Mouse (Mus musculus): Measurements from ENCODE around the gene Manbal. TPM values are rescaled to one million over a fixed set of nuclear protein-coding genes. Genes with fewer than 3 reads are reported as not detected.

Manbal gene
- polyA plus RNA-seq, 1 experiment from 2014 or later, result 60.9 TPM

DNA sequence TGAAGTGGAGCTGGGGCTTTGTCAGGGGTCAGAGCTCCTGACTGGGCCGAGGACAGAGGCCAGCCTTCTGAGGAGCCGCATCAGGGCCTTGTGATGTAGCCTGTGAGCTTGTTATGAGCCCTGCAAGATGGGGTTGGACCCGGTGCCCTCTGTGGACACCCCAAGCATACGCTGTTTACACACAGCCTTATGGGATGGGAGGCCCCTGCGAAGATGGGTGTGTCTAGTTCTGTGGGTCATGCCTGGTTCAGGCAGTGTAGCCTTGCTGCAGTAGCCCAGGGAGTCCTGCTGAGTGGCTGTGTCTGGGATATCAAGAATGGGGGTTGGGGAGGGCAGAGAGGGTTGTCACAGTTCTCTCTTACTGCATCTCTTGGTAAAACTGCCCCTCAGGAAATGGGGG lies 64.5 kb downstream of the Manbal start:
- peak; percentile 67 for ATAC-seq
- Histone ChIP-seq H3K27ac (ENCODE audit: low read depth, low read length) (peak overlapping the region; percentile 87), H3K4me1 (replicated peaks; ENCODE audit: control insufficient read depth, insufficient read depth, low read length) (peaks cover 51% of the 10 kb centered on the region), H3K9ac (ENCODE audit: low read depth, low read length) (no peak overlapping the region), H3K4me3 (ENCODE audit: low read depth, low read length) (no peak overlapping the region), H3K36me3 (ENCODE audit: control insufficient read depth, insufficient read depth) (peaks cover 32% of the 10 kb centered on the region), H3K27me3 (replicated peaks; ENCODE audit: control insufficient read depth, insufficient read depth, low read length) (no peaks in the 10 kb centered on the region), H3K9me3 (ENCODE audit: control insufficient read depth) (no peaks in the 10 kb centered on the region), H3K4me2 (replicated peaks; ENCODE audit: low read depth) (peak overlapping the region; percentile 24)
- WGBS, result 45% methylated on average over 5 of the region's 5 CpGs
- TF ChIP-seq CTCF (IDR thresholded peaks at IDR 0.05; ENCODE audit: low read depth), result no peak

DNA sequence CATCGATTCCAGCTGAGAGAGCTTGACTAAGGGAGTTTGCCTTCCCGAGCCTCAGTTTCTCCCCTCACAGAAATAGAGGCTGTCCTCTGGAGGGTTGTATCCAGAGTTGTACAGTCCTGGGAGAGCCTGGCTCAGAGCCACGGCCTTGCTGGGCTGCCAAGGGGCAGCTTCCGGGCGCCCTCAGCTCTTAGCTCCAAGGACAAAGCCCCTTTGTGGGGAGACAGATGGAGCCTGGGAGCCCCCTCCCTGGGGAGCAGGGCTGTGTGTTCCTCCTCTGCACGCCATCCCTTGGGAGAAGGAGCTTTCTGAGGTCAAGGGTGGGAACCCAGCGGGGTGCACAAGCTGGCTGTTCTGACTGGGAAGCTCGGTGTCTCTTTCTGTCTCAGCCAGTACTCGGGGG lies 65.1 kb downstream of the Manbal start:
- Histone ChIP-seq H3K9me3 (ENCODE audit: control insufficient read depth) (no peaks in the 10 kb centered on the region), H3K4me1 (replicated peaks; ENCODE audit: control insufficient read depth, insufficient read depth, low read length) (peaks cover 48% of the 10 kb centered on the region), H3K4me2 (replicated peaks; ENCODE audit: low read depth) (no peak overlapping the region), H3K27me3 (replicated peaks; ENCODE audit: control insufficient read depth, insufficient read depth, low read length) (no peaks in the 10 kb centered on the region), H3K36me3 (ENCODE audit: control insufficient read depth, insufficient read depth) (peaks cover 36% of the 10 kb centered on the region), H3K9ac (ENCODE audit: low read depth, low read length) (no peak overlapping the region), H3K27ac (ENCODE audit: low read depth, low read length) (peak overlapping the region; percentile 87), H3K4me3 (ENCODE audit: low read depth, low read length) (no peak overlapping the region)
- WGBS, result 80% methylated on average over 9 of the region's 9 CpGs
- TF ChIP-seq CTCF (IDR thresholded peaks at IDR 0.05; ENCODE audit: low read depth), result no peak
- ATAC-seq, result no peak

DNA sequence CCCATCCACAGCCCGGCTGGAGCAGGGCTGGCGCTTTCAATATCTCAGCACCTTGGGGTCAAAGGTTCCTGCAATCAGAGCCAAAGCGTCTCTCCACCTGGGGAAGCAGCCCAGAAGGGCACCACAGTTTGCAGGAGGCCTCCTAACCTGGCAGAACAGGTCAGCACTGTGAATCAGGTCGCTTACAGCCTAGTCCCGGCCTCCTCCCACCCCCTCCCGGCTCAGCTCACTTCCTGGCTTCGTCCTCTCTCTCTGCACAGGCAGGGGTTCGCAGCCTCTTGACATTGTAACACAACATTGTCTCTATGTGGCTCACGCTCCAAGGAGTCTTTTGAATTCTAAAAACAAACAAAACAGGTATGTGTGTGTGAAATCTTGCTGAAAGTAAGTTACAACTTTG lies 66.6 kb downstream of the Manbal start:
- H3K4me3 ChIP-seq (ENCODE audit: low read depth, low read length), result no peak overlapping the region
- H3K4me1 ChIP-seq (replicated peaks; ENCODE audit: control insufficient read depth, insufficient read depth, low read length), result peaks cover 41% of the 10 kb centered on the region
- 16% methylated on average over 9 of the region's 9 CpGs for WGBS
- H3K9ac ChIP-seq (ENCODE audit: low read depth, low read length), result peak overlapping the region; percentile 46; the same call in 1 of the 2 replicates
- no peak; the same call in 1 of the 2 replicates for TF ChIP-seq CTCF (IDR thresholded peaks at IDR 0.05; ENCODE audit: low read depth)
- H3K4me2 ChIP-seq (replicated peaks; ENCODE audit: low read depth), result peak overlapping the region; percentile 45; the same call in 1 of the 2 replicates
- peaks cover 42% of the 10 kb centered on the region for H3K36me3 ChIP-seq (ENCODE audit: control insufficient read depth, insufficient read depth)
- H3K27ac ChIP-seq (ENCODE audit: low read depth, low read length), result peak overlapping the region; percentile 87
- no peaks in the 10 kb centered on the region for H3K9me3 ChIP-seq (ENCODE audit: control insufficient read depth)
- no peaks in the 10 kb centered on the region for H3K27me3 ChIP-seq (replicated peaks; ENCODE audit: control insufficient read depth, insufficient read depth, low read length)
- ATAC-seq, result peak; percentile 79

DNA sequence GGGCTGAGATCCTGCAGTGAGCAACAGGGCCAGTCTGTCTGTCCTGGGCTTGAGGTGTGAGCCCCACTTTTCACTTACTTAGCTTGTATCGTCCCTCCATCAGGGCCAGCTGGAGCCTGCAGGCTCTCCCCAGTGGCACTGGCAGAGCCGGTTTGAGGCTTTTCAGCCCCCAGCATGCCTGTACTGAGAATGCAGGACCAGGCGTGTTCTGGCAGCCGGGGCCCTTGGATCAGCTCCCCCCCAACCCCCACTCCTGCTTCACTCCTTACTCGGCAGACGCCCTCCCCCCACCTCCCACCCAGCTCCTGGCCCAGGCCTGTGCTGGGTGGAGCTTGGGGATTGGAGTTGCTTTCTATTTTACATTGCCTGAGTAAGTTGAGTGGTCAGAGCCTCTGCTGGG lies 67.1 kb downstream of the Manbal start:
- Histone ChIP-seq H3K4me3 (ENCODE audit: low read depth, low read length) (no peak overlapping the region), H3K9ac (ENCODE audit: low read depth, low read length) (peak overlapping the region; percentile 46; the same call in 1 of the 2 replicates), H3K9me3 (ENCODE audit: control insufficient read depth) (no peaks in the 10 kb centered on the region), H3K36me3 (ENCODE audit: control insufficient read depth, insufficient read depth) (peaks cover 47% of the 10 kb centered on the region), H3K4me1 (replicated peaks; ENCODE audit: control insufficient read depth, insufficient read depth, low read length) (peaks cover 39% of the 10 kb centered on the region), H3K27ac (ENCODE audit: low read depth, low read length) (peak overlapping the region; percentile 87), H3K4me2 (replicated peaks; ENCODE audit: low read depth) (peak overlapping the region; percentile 45), H3K27me3 (replicated peaks; ENCODE audit: control insufficient read depth, insufficient read depth, low read length) (no peaks in the 10 kb centered on the region)
- no peak for TF ChIP-seq CTCF (IDR thresholded peaks at IDR 0.05; ENCODE audit: low read depth)
- no peak for ATAC-seq
- 12% methylated on average over 6 of the region's 6 CpGs for WGBS

DNA sequence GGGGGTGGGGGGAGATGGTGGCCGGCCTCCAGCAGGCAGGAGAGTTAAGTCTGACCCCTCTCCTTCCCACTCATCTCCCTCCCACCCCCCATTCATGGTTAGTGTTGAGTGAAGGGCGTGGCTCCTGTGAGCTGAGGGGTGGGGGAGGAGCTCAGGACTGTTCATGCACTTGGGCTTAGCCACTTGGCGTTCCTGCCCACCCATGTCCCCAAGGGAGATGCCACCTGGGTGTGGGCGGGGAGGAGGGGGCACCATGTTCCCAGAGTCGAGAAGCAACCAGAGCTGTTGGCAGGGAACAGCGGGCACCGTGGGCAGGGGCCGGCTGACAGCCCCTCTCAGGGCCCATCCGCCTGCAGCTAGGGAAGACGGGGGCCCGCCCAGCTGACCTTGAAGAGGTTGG lies 69.1 kb downstream of the Manbal start:
- Histone ChIP-seq H3K9me3 (ENCODE audit: control insufficient read depth) (no peaks in the 10 kb centered on the region), H3K4me1 (replicated peaks; ENCODE audit: control insufficient read depth, insufficient read depth, low read length) (peaks cover 21% of the 10 kb centered on the region), H3K4me3 (ENCODE audit: low read depth, low read length) (no peak overlapping the region), H3K9ac (ENCODE audit: low read depth, low read length) (no peak overlapping the region), H3K4me2 (replicated peaks; ENCODE audit: low read depth) (no peak overlapping the region), H3K27ac (ENCODE audit: low read depth, low read length) (no peak overlapping the region), H3K27me3 (replicated peaks; ENCODE audit: control insufficient read depth, insufficient read depth, low read length) (no peaks in the 10 kb centered on the region), H3K36me3 (ENCODE audit: control insufficient read depth, insufficient read depth) (peaks cover 62% of the 10 kb centered on the region)
- 77% methylated on average over 11 of the region's 11 CpGs for WGBS
- no peak for ATAC-seq
- TF ChIP-seq CTCF (IDR thresholded peaks at IDR 0.05; ENCODE audit: low read depth), result no peak

DNA sequence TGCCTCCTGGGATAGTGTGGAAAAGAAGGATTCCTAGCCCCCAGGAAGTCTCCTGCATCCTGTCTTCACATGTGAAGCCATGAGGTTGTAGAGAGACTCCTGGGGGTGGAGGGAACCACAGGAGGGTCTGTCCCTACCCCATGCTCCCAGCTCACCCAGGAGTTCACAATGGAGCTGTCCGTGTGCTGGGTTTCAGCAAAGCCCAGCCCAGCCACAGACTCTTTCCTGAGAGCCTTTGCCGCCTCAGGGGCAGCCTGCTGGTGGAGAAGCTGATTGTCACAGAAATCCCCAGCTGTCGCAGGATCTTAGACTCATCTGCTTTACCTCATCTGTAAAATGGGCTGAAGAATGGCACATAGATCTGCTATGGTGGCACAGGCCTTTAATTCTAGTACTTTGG lies 69.7 kb downstream of the Manbal start:
- Histone ChIP-seq H3K27me3 (replicated peaks; ENCODE audit: control insufficient read depth, insufficient read depth, low read length) (no peaks in the 10 kb centered on the region), H3K36me3 (ENCODE audit: control insufficient read depth, insufficient read depth) (peaks cover 58% of the 10 kb centered on the region), H3K27ac (ENCODE audit: low read depth, low read length) (no peak overlapping the region), H3K9ac (ENCODE audit: low read depth, low read length) (no peak overlapping the region), H3K4me1 (replicated peaks; ENCODE audit: control insufficient read depth, insufficient read depth, low read length) (peaks cover 17% of the 10 kb centered on the region), H3K4me2 (replicated peaks; ENCODE audit: low read depth) (no peak overlapping the region), H3K4me3 (ENCODE audit: low read depth, low read length) (no peak overlapping the region), H3K9me3 (ENCODE audit: control insufficient read depth) (no peaks in the 10 kb centered on the region)
- no peak for TF ChIP-seq CTCF (IDR thresholded peaks at IDR 0.05; ENCODE audit: low read depth)
- WGBS, result 94% methylated on average over 3 of the region's 3 CpGs
- ATAC-seq, result no peak

DNA sequence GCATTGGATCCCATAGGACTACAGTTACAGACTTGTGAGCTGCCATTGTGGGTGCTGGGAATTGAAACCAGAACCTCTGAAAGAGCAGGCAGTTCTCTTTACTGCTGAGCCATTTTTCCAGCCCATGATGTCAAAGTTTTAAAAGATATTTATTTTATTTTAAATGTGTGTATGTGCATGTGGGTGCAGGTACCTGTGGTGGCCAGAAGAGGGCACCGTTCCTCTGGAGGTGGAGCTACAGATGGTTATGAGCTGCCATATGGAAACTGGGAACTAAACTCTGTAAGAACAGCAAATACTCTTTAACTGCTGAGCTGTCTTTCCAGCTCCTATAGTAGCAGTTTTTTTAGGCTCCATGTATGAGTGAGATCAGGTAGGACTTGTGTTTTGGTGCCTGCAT lies 74.0 kb downstream of the Manbal start:
- 97% methylated on average over 1 of the region's 1 CpGs for WGBS
- Histone ChIP-seq H3K9ac (ENCODE audit: low read depth, low read length) (no peak overlapping the region), H3K4me1 (replicated peaks; ENCODE audit: control insufficient read depth, insufficient read depth, low read length) (no peaks in the 10 kb centered on the region), H3K36me3 (ENCODE audit: control insufficient read depth, insufficient read depth) (peaks cover 50% of the 10 kb centered on the region), H3K4me2 (replicated peaks; ENCODE audit: low read depth) (no peak overlapping the region), H3K4me3 (ENCODE audit: low read depth, low read length) (no peak overlapping the region), H3K9me3 (ENCODE audit: control insufficient read depth) (no peaks in the 10 kb centered on the region), H3K27me3 (replicated peaks; ENCODE audit: control insufficient read depth, insufficient read depth, low read length) (no peaks in the 10 kb centered on the region), H3K27ac (ENCODE audit: low read depth, low read length) (no peak overlapping the region)
- TF ChIP-seq CTCF (IDR thresholded peaks at IDR 0.05; ENCODE audit: low read depth), result peak; percentile 50
- no peak for ATAC-seq

Other genes with a start within 250 kb of the Manbal start
- gene Samhd1, start 232.3 kb upstream of the Manbal start, polyA plus RNA-seq (2015; fragmentation: Nextera tagmentation; extraction: Ambion mirVana), result 29.4 and 33.7 TPM in 2 replicates
- gene Rbl1, start 163.1 kb upstream of the Manbal start, polyA plus RNA-seq (2015; fragmentation: Nextera tagmentation; extraction: Ambion mirVana), result 9.3 and 9.7 TPM in 2 replicates
- gene Rpn2, start 88.6 kb upstream of the Manbal start, polyA plus RNA-seq (2015; fragmentation: Nextera tagmentation; extraction: Ambion mirVana), result 148 and 153 TPM in 2 replicates
- 0.09 and 0.21 TPM in 2 replicates for gene Mroh8, start 88.0 kb upstream of the Manbal start, polyA plus RNA-seq (2015; fragmentation: Nextera tagmentation; extraction: Ambion mirVana)
- 0.26 and 0.78 TPM in 2 replicates for gene Ghrh, start 20.1 kb upstream of the Manbal start, polyA plus RNA-seq (2015; fragmentation: Nextera tagmentation; extraction: Ambion mirVana)
- gene Src, start 50.9 kb downstream of the Manbal start, polyA plus RNA-seq (2015; fragmentation: Nextera tagmentation; extraction: Ambion mirVana), result 23.9 and 25.1 TPM in 2 replicates
- gene Nnat, start 192.5 kb downstream of the Manbal start, polyA plus RNA-seq (2015; fragmentation: Nextera tagmentation; extraction: Ambion mirVana), result 98.2 and 111 TPM in 2 replicates
- 29.7 and 31.5 TPM in 2 replicates for gene Blcap, start 203.7 kb downstream of the Manbal start, polyA plus RNA-seq (2015; fragmentation: Nextera tagmentation; extraction: Ambion mirVana)